Mouse (Mus musculus) liver, embryonic 14.5 days (tissue): Measurements from ENCODE around the gene Map3k15.
A peak's percentile ranks its signal among the peaks of the same experiment; 100 is the strongest.

Experiments
- CTCF ChIP-seq: IDR thresholded peaks from 2 replicates; pipeline ENCODE4 v1.5.1; 2016; ENCODE audit warnings: antibody characterized with exemption, low read depth, control low read depth
- EP300 ChIP-seq: IDR thresholded peaks from 2 replicates; pipeline ENCODE4 v1.6.1; 2016; ENCODE audit warnings: antibody characterized with exemption, low read depth

- peak; percentile 60 for TF ChIP-seq CTCF
- TF ChIP-seq EP300 = no peak
These were observed at the start of gene Map3k15 for GRCm38 (mm10) chrX:159988002-159988960.
